Mouse (Mus musculus): ENCODE results near the gene Tent4b.

- TF ChIP-seq EP300 (IDR thresholded peaks at IDR 0.05) (no peak), CTCF (IDR thresholded peaks at IDR 0.05) (no peak)
Measured at GRCm38 (mm10) chr8:88266801-88267403, 67.9 kb downstream of the Tent4b start.
